Mouse (Mus musculus): ENCODE measurements at regions not wholly inside any gene's neighbourhood (a gene's known extent, or its start where the extent isn't known, plus 50 kb on each side); places are given as distances from the start of the nearest gene placed in this dataset.

DNA sequence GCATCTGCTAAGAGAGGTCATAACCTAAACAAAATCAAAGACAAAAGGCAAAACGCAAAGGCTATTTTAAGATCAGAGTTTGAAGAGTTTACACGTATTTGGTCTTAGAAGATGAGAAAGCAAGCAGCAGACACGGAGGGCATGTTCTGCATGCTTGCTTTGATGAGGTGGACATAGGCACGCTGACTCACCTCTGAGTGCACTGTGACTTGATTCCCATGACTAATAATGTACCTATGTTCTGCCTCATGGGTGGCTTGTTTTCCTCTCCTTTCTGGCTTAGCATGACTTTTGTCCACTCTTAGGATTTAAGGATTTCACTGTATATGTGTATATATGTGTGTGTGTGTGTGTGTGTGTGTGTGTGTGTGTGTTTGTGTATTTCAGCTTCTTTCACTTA lies 75.2 kb downstream of the Klf5 start:
- Histone ChIP-seq H3K36me3 (ENCODE audit: control insufficient read depth in 1 of 2, insufficient read depth in 2 of 2, low read length in 2 of 2) (no peaks in the 10 kb centered on the region), H3K79me2 (ENCODE audit: control insufficient read depth, insufficient read depth, low read length, poor library complexity) (no peaks in the 10 kb centered on the region), H3K4me1 (ENCODE audit: control insufficient read depth in 1 of 2, insufficient read depth in 2 of 2, low read length in 2 of 2) (no peaks in the 10 kb centered on the region), H3K9ac (ENCODE audit: control insufficient read depth, low read depth, low read length, poor library complexity, severe bottlenecking) (no peak overlapping the region), H3K27me3 (ENCODE audit: control insufficient read depth in 1 of 2, insufficient read depth in 2 of 2, low read length in 2 of 2) (no peaks in the 10 kb centered on the region), H3K27ac (ENCODE audit: control insufficient read depth, low read depth, low read length) (no peak overlapping the region), H3K9me3 (replicated peaks; ENCODE audit: insufficient read depth, low read length) (no peaks in the 10 kb centered on the region), H3K4me3 (ENCODE audit: control insufficient read depth in 1 of 2, insufficient read depth in 1 of 2, low read depth in 2 of 2, low read length in 2 of 2) (no peak overlapping the region)
- no peak for DNase-seq (ENCODE audit: low read depth, low spot score)
- TF ChIP-seq MAZ (IDR thresholded peaks at IDR 0.05; ENCODE audit: low read depth, low read length) (no peak), RCOR1 (IDR thresholded peaks at IDR 0.05; ENCODE audit: low read depth, low read length) (no peak), USF2 (IDR thresholded peaks at IDR 0.05; ENCODE audit: borderline replicate concordance in 1 of 2, insufficient read depth in 1 of 2, low read depth in 1 of 2, low read length in 2 of 2) (no peak), SIN3A (IDR thresholded peaks at IDR 0.05; ENCODE audit: low read length) (no peak), MAX (IDR thresholded peaks at IDR 0.05; ENCODE audit: low read length) (no peak), POLR2AphosphoS5 (IDR thresholded peaks at IDR 0.05; ENCODE audit: borderline replicate concordance, low read depth, low read length) (no peak), KAT2A (conservative IDR thresholded peaks at IDR 0.05; ENCODE audit: low read depth, low read length) (no peak), CHD1 (IDR thresholded peaks at IDR 0.05; ENCODE audit: low read depth, low read length) (no peak), BHLHE40 (IDR thresholded peaks at IDR 0.05; ENCODE audit: borderline replicate concordance, low read depth, low read length) (no peak), POLR2AphosphoS2 (IDR thresholded peaks at IDR 0.05; ENCODE audit: low read length) (no peak), CTCF (IDR thresholded peaks at IDR 0.05 in 2 of 3, conservative IDR thresholded peaks at IDR 0.05 in 1 of 3; ENCODE audit: control insufficient read depth in 1 of 3, insufficient read depth in 1 of 3, low read depth in 2 of 3, low read length in 3 of 3, poor library complexity in 1 of 3, severe bottlenecking in 1 of 3) (no peak), ELF1 (IDR thresholded peaks at IDR 0.05; ENCODE audit: low read depth, low read length) (no peak), RAD21 (IDR thresholded peaks at IDR 0.05; ENCODE audit: low read depth, low read length) (no peak), NELFE (IDR thresholded peaks at IDR 0.05; ENCODE audit: low read depth, low read length) (no peak), ETS1 (IDR thresholded peaks at IDR 0.05; ENCODE audit: low read depth, low read length) (no peak), ZC3H11A (IDR thresholded peaks at IDR 0.05; ENCODE audit: low read depth, low read length) (no peak), E2F4 (IDR thresholded peaks at IDR 0.05; ENCODE audit: borderline replicate concordance, low read depth, low read length) (no peak), GATA1 (IDR thresholded peaks at IDR 0.05; ENCODE audit: low read depth, low read length) (no peak)

GRCm38 (mm10) chr14:99375040-99375610 lies 76.6 kb downstream of the Klf5 start:
- no peaks in the 10 kb centered on the region for H3K36me3 ChIP-seq (ENCODE audit: control insufficient read depth in 1 of 2, insufficient read depth in 2 of 2, low read length in 2 of 2)
- no peak overlapping the region for H3K27ac ChIP-seq (ENCODE audit: control insufficient read depth, low read depth, low read length)
- TF ChIP-seq ELF1 (IDR thresholded peaks at IDR 0.05; ENCODE audit: low read depth, low read length), result no peak
- no peak for TF ChIP-seq E2F4 (IDR thresholded peaks at IDR 0.05; ENCODE audit: borderline replicate concordance, low read depth, low read length)
- TF ChIP-seq KAT2A (conservative IDR thresholded peaks at IDR 0.05; ENCODE audit: low read depth, low read length), result no peak
- TF ChIP-seq POLR2A (IDR thresholded peaks at IDR 0.05; ENCODE audit: control insufficient read depth in 1 of 2, insufficient read depth in 1 of 2, low read depth in 1 of 2, low read length in 2 of 2, poor library complexity in 1 of 2), result no peak
- H3K4me3 ChIP-seq (ENCODE audit: control insufficient read depth in 1 of 2, insufficient read depth in 1 of 2, low read depth in 2 of 2, low read length in 2 of 2), result no peak overlapping the region
- H3K9ac ChIP-seq (ENCODE audit: control insufficient read depth, low read depth, low read length, poor library complexity, severe bottlenecking), result no peak overlapping the region
- H3K79me2 ChIP-seq (ENCODE audit: control insufficient read depth, insufficient read depth, low read length, poor library complexity), result no peaks in the 10 kb centered on the region
- H3K4me1 ChIP-seq (ENCODE audit: control insufficient read depth in 1 of 2, insufficient read depth in 2 of 2, low read length in 2 of 2), result no peaks in the 10 kb centered on the region
- H3K27me3 ChIP-seq (ENCODE audit: control insufficient read depth in 1 of 2, insufficient read depth in 2 of 2, low read length in 2 of 2), result no peaks in the 10 kb centered on the region
- no peak for DNase-seq (ENCODE audit: low read depth, low spot score)
- H3K9me3 ChIP-seq (replicated peaks; ENCODE audit: insufficient read depth, low read length), result no peaks in the 10 kb centered on the region
